Comparison of ENCODE assay signal across 18 mouse cellular contexts in the genomic region with DNA sequence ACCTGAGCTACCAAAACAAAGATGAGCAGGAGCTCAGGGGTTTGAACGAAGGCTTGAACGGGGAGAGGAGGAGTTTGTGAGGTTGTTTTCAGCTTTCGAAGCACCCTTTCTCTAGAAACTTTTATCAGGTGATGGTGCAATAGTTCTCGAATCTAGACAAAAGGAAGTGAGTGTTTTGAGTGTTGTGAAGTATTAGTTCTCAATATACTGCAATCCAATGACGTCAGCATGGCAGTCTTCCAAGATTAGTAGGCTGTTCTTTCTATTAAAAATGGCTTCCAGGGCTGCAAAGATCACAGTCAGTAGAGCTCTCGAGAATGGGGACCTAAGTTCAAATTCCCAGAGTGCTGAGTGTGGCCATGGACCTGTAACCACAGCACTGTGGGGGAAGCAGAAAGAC. TPM values are rescaled to one million over a fixed set of nuclear protein-coding genes. Genes with fewer than 3 reads are reported as not detected.
DNase-seq lines count a peak whose midpoint lies in the region; ATAC-seq and TF ChIP-seq lines count a peak whose summit lies in the region.
"Had no signal": no experiment of that assay in that cellular context is flagged by ENCODE, and none has a peak within 500 bp of the region (broad histone marks: within the 10 kb centered on the region; RNA-seq: fewer than 3 reads in every experiment).

No protein-coding gene starts in this region.

- peak; percentile 42 to 56 for DNase-seq in heart, postnatal 10 days
- no peak for DNase-seq in heart, postnatal 25 days (ENCODE audit: low spot score)
- peak; percentile 52 for DNase-seq in MEL (ENCODE audit: low read depth, low spot score)
- DNase-seq in lung, postnatal 25 days (ENCODE audit: low spot score): peak; percentile 67
- no peak for DNase-seq in left cerebral cortex, postnatal 36 days (ENCODE audit: low spot score in 2 of 2)
- DNase-seq in thymus, postnatal 25 days: no peak
- DNase-seq in adrenal gland, adult 2 months: no peak
- DNase-seq: cerebellum, adult 11-12 months; kidney, postnatal 25 days; spleen, adult 18-20 months; thymus, postnatal 36 days had no signal

- no peak overlapping the region for H3K27ac ChIP-seq in MEL (ENCODE audit: control insufficient read depth, low read depth, low read length)
- H3K27ac ChIP-seq: embryonic facial prominence, embryonic 15.5 days; hindbrain, embryonic 14.5 days; liver, embryonic 15.5 days; midbrain, embryonic 10.5 days had no signal

- TF ChIP-seq CTCF in MEL (IDR thresholded peaks at IDR 0.05 in 2 of 3, conservative IDR thresholded peaks at IDR 0.05 in 1 of 3; ENCODE audit: control insufficient read depth in 1 of 3, insufficient read depth in 1 of 3, low read depth in 2 of 3, low read length in 3 of 3, poor library complexity in 1 of 3, severe bottlenecking in 1 of 3): no peak

- no peak for TF ChIP-seq POLR2A in MEL (IDR thresholded peaks at IDR 0.05; ENCODE audit: control insufficient read depth in 1 of 2, insufficient read depth in 1 of 2, low read depth in 1 of 2, low read length in 2 of 2, poor library complexity in 1 of 2)

- H3K36me3 ChIP-seq in MEL (ENCODE audit: control insufficient read depth in 1 of 2, insufficient read depth in 2 of 2, low read length in 2 of 2): no peaks in the 10 kb centered on the region
- H3K36me3 ChIP-seq: embryonic facial prominence, embryonic 15.5 days; liver, embryonic 15.5 days; midbrain, embryonic 10.5 days had no signal

- H3K9ac ChIP-seq in MEL (ENCODE audit: control insufficient read depth, low read depth, low read length, poor library complexity, severe bottlenecking): no peak overlapping the region
- H3K9ac ChIP-seq: embryonic facial prominence, embryonic 15.5 days; hindbrain, embryonic 14.5 days; liver, embryonic 15.5 days had no signal

- intact Hi-C loops in heart, postnatal 10 days (cut with DNase I): loop anchor here (2.0 to 5.0 kb wide), 4 partner anchors 35 to 265 kb away; a partner anchor contains a TSS
- intact Hi-C loops in heart, postnatal 25 days (cut with DNase I): loop anchor here (5.0 kb wide), 1 partner anchor 113 kb away; no protein-coding TSS in a partner anchor
- intact Hi-C loops in left cerebral cortex, postnatal 36 days (cut with DNase I): loop anchor here (5.0 kb wide), 1 partner anchor 1088 kb away; no protein-coding TSS in a partner anchor

- no peaks in the 10 kb centered on the region for H3K9me3 ChIP-seq in MEL (replicated peaks; ENCODE audit: insufficient read depth, low read length)
- H3K9me3 ChIP-seq: embryonic facial prominence, embryonic 15.5 days; liver, embryonic 15.5 days; midbrain, embryonic 10.5 days had no signal

- TF ChIP-seq EP300 in MEL (IDR thresholded peaks at IDR 0.05; ENCODE audit: low read depth in 1 of 2, low read length in 2 of 2): no peak

- no peaks in the 10 kb centered on the region; a peak in 1 of 4 replicates for H3K4me1 ChIP-seq in MEL (ENCODE audit: control insufficient read depth in 1 of 2, insufficient read depth in 2 of 2, low read length in 2 of 2)
- H3K4me1 ChIP-seq: liver, embryonic 15.5 days had no signal

- H3K79me2 ChIP-seq in MEL (ENCODE audit: control insufficient read depth, insufficient read depth, low read length, poor library complexity): no peaks in the 10 kb centered on the region

- no peak for TF ChIP-seq RAD21 in MEL (IDR thresholded peaks at IDR 0.05; ENCODE audit: low read depth, low read length)

- peak; percentile 60 for ATAC-seq in granulocyte monocyte progenitor cell, adult 5-6 weeks (replicated peaks; ENCODE audit: poor library complexity, severe bottlenecking)
- ATAC-seq: forebrain, embryonic 14.5 days; intestine, postnatal 0 days had no signal

- no peak overlapping the region for H3K4me3 ChIP-seq in MEL (ENCODE audit: control insufficient read depth in 1 of 2, insufficient read depth in 1 of 2, low read depth in 2 of 2, low read length in 2 of 2)
- H3K4me3 ChIP-seq: embryonic facial prominence, embryonic 15.5 days; liver, embryonic 15.5 days; midbrain, embryonic 10.5 days had no signal

- H3K27me3 ChIP-seq in MEL (ENCODE audit: control insufficient read depth in 1 of 2, insufficient read depth in 2 of 2, low read length in 2 of 2): no peaks in the 10 kb centered on the region
- H3K27me3 ChIP-seq: embryonic facial prominence, embryonic 15.5 days; liver, embryonic 15.5 days had no signal

TF ChIP-seq in MEL, 35 proteins besides CTCF, POLR2A, EP300 and RAD21:
- TF ChIP-seq NELFE (IDR thresholded peaks at IDR 0.05; ENCODE audit: low read depth, low read length) (no peak), SIN3A (IDR thresholded peaks at IDR 0.05; ENCODE audit: low read length) (no peak), GABPA (IDR thresholded peaks at IDR 0.05; ENCODE audit: low read depth, low read length) (no peak)

RNA-seq across cellular contexts. Expression of a gene that starts 35.8 kb away (rescaled TPM):
- total RNA-seq in heart, postnatal 10 days (2021): 10 to 100 TPM; 10.7 to 37.7 TPM
- total RNA-seq in heart, postnatal 25 days (2021): 10 to 100 TPM; 12.6 to 16.0 TPM
- not detected in 2 replicates for total RNA-seq in MEL (2012; rRNA removed)
- polyA plus RNA-seq in MEL (2012; ENCODE audit: insufficient read depth in 1 of 2, insufficient read length in 2 of 2, low read depth in 1 of 2, low replicate concordance in 2 of 2, missing spikeins in 1 of 2): not detected
- total RNA-seq in granulocyte monocyte progenitor cell, adult 5-6 weeks (2014; fragmentation: Nextera tagmentation): not detected in 2 replicates
- total RNA-seq in granulocyte monocyte progenitor cell, adult 5-6 weeks (2017): not detected in 2 replicates
- total RNA-seq in left cerebral cortex, postnatal 36 days (2021): 1 to 10 TPM; 3.1 to 3.4 TPM
- 10 to 100 TPM in 1 of 2 experiments, 1 to 10 TPM in 1; 8.7 to 18.7 TPM for total RNA-seq in adrenal gland, adult 2 months (2021)
- 12.1 and 15.6 TPM in 2 replicates for polyA plus RNA-seq in adrenal gland, adult 2 months (2012; rRNA removed)

RNA-seq across cellular contexts. Expression of a gene that starts 47.1 kb away (rescaled TPM):
- 10 to 100 TPM; 13.8 to 16.6 TPM for total RNA-seq in heart, postnatal 10 days (2021)
- total RNA-seq in heart, postnatal 25 days (2021): 10 to 100 TPM; 20.1 to 22.1 TPM
- total RNA-seq in MEL (2012; rRNA removed): not detected in 2 replicates
- not detected for polyA plus RNA-seq in MEL (2012; ENCODE audit: insufficient read depth in 1 of 2, insufficient read length in 2 of 2, low read depth in 1 of 2, low replicate concordance in 2 of 2, missing spikeins in 1 of 2)
- 2.4 and 4.1 TPM in 2 replicates for total RNA-seq in granulocyte monocyte progenitor cell, adult 5-6 weeks (2014; fragmentation: Nextera tagmentation)
- 0.82 and 1.3 TPM in 2 replicates for total RNA-seq in granulocyte monocyte progenitor cell, adult 5-6 weeks (2017)
- total RNA-seq in left cerebral cortex, postnatal 36 days (2021): under 1 TPM; 0.89 to 0.97 TPM
- 10 to 100 TPM; 40.3 to 69.0 TPM for total RNA-seq in adrenal gland, adult 2 months (2021)
- 58.0 and 70.1 TPM in 2 replicates for polyA plus RNA-seq in adrenal gland, adult 2 months (2012; rRNA removed)

Comparison
In these comparisons a context has a peak if more than half of its experiments do, and no peak if none do; other contexts are left out.
1. DNase-seq: peak in heart, postnatal 10 days (2 of 2), MEL (single experiment) and lung, postnatal 25 days (single experiment); none in heart, postnatal 25 days (single experiment), left cerebral cortex, postnatal 36 days (0 of 2), thymus, postnatal 25 days (single experiment) and adrenal gland, adult 2 months (single experiment).